Mouse (Mus musculus): ENCODE measurements around the gene Spata16.

GRCm38 (mm10) chr3:26819398-26819797 lies 182.0 kb downstream of the Spata16 start:
- TF ChIP-seq CTCF (IDR thresholded peaks at IDR 0.05; ENCODE audit: borderline replicate concordance, extremely low read depth, insufficient read depth, insufficient read length) (no peak), POLR2A (IDR thresholded peaks at IDR 0.05; ENCODE audit: borderline replicate concordance, extremely low read depth, insufficient read depth, insufficient read length, poor library complexity, severe bottlenecking) (no peak)

All from brain, embryonic 14.5 days (tissue).